Mouse (Mus musculus): ENCODE measurements at regions not wholly inside any gene's neighbourhood (a gene's known extent, or its start where the extent isn't known, plus 50 kb on each side); places are given as distances from the start of the nearest gene placed in this dataset.

DNA sequence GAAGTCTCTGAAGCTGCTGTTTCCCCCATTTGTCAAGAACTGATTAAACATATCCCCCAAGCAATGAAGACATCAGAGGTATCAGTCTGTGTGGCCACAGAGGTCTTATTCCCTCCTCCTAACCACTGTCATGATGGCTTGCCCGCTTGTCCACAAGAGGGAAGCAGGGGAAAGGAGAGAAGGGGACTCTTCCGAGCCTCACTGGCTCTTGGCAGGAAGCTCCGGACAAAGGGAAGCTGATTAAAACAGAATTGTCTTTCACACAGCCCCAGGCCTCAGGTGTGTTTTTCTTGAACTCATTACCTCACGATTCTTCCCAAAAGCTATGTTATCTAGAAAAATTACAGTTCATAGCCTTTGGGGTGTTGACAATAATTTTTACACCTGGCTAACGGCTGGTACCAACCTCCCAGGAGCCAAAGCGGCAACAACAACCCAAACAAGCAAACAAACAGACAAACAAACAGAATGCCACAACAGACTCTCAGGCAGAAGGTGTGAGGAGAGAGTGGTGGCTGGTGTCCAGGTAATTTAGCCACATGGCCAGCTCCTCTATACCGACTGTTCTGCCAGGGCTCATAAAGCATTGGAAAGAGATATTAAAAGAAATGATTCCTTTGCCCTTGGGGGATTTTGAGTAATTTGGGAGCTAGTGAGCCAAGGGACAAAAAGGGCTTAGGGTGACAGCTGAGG lies 68.9 kb upstream of the Tmem178 start:
- 47% methylated on average over 7 of the region's 7 CpGs for WGBS
- H3K27me3 ChIP-seq (replicated peaks; ENCODE audit: control insufficient read depth, insufficient read depth, low read length) = no peaks in the 10 kb centered on the region
- no peaks in the 10 kb centered on the region for H3K9me3 ChIP-seq (ENCODE audit: control insufficient read depth, low read length)
- H3K4me2 ChIP-seq (ENCODE audit: low read depth, low read length) = no peak overlapping the region
- no peaks in the 10 kb centered on the region for H3K4me1 ChIP-seq (ENCODE audit: control insufficient read depth, insufficient read depth, low read length)
- H3K4me3 ChIP-seq (ENCODE audit: low read length) = no peak overlapping the region
- no peak for ATAC-seq
- H3K36me3 ChIP-seq (ENCODE audit: control insufficient read depth, insufficient read depth, low read length) = no peaks in the 10 kb centered on the region
- no peak overlapping the region for H3K9ac ChIP-seq (ENCODE audit: low read depth, low read length)
- H3K27ac ChIP-seq (ENCODE audit: low read length) = no peak overlapping the region

DNA sequence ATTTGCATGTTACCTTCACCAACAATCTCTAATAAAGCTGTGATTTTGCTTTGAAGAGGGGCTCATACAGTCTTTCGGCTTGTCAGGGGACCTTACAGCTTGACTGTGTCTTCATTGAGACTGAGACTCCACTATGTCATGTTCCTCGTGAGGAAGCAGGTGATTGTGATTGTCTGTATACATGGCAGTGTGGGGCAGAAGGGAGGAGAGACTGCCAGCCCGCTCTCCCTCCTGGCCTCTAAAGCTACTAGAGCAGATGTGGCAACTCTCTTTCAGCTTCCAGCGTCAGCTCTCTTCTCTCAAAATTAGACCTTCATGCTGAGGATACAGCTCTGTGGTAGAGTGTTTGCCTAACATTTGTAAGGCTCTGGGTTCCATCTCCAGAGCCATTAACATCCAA lies 73.5 kb upstream of the Tmem178 start:
- H3K4me3 ChIP-seq (ENCODE audit: low read length) = no peak overlapping the region
- ATAC-seq = no peak
- H3K9ac ChIP-seq (ENCODE audit: low read depth, low read length) = no peak overlapping the region
- no peaks in the 10 kb centered on the region for H3K9me3 ChIP-seq (ENCODE audit: control insufficient read depth, low read length)
- no peak overlapping the region for H3K4me2 ChIP-seq (ENCODE audit: low read depth, low read length)
- WGBS = 75% methylated on average over 4 of the region's 4 CpGs
- no peaks in the 10 kb centered on the region for H3K27me3 ChIP-seq (replicated peaks; ENCODE audit: control insufficient read depth, insufficient read depth, low read length)
- H3K4me1 ChIP-seq (ENCODE audit: control insufficient read depth, insufficient read depth, low read length) = no peaks in the 10 kb centered on the region
- no peaks in the 10 kb centered on the region for H3K36me3 ChIP-seq (ENCODE audit: control insufficient read depth, insufficient read depth, low read length)
- H3K27ac ChIP-seq (ENCODE audit: low read length) = no peak overlapping the region

DNA sequence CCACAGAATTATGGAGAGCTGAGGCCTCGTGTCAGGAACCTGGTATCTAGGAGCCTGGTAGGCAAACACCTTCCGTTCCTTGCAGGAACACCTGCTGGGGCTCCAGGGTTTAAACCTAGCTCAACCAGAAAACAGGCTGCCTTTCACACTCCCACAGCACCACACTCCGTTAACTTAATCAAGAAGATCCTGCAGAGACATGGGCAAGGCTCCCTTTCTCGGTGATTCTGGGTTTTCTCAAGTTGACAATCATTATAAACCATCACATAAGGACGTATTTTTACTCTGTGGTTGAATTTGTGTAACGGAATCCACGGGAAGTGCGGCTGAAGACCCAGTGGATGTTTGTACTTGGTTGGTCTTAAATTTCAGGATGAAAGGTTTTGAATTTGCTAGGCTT lies 82.1 kb upstream of the Tmem178 start:
- H3K4me1 ChIP-seq (ENCODE audit: control insufficient read depth, insufficient read depth, low read length) = no peaks in the 10 kb centered on the region
- H3K27ac ChIP-seq (ENCODE audit: low read length) = no peak overlapping the region; the same call in 1 of the 2 replicates
- WGBS = 56% methylated on average over 8 of the region's 8 CpGs
- no peak overlapping the region for H3K4me3 ChIP-seq (ENCODE audit: low read length)
- ATAC-seq = no peak
- no peaks in the 10 kb centered on the region for H3K27me3 ChIP-seq (replicated peaks; ENCODE audit: control insufficient read depth, insufficient read depth, low read length)
- H3K9me3 ChIP-seq (ENCODE audit: control insufficient read depth, low read length) = no peaks in the 10 kb centered on the region
- no peaks in the 10 kb centered on the region for H3K36me3 ChIP-seq (ENCODE audit: control insufficient read depth, insufficient read depth, low read length)
- no peak overlapping the region for H3K4me2 ChIP-seq (ENCODE audit: low read depth, low read length)
- H3K9ac ChIP-seq (ENCODE audit: low read depth, low read length) = no peak overlapping the region

DNA sequence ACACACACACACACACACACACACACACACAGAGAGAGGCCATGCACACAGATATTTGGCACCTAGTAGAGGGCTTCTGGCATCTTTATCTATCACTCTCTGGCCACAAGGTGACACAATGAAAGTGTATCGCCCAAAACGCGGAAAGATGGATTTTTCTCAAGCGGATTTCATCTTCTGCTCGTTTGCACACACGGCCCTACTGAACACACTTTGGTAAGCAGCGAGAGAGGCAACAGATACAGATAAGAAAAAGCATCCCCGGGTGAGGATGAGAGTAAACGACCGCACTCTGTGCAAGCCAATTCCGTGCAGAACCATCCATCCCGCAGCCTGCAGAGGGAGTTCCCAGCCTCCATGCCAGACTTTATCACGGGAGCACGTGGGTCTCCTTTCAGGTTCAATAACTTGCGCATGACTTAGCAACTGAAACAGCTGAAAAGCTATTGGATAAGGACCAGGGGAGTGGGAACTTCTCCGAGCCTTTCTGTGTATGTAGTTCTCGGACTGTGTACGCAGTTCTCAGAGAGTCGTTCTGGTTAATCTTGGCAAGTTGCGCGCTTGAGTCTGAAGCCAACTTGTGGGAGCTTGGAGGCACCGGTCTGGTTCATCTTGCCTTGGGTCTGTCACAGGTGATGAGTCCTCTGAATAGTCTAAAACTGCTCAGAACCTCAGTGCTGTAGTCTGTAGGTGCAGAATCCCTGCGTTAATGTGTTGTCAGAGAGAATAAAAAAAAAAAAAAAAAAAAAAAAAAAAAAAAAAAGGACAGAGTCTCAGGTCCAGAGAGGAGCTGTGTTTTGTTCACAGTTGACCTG lies 97.2 kb upstream of the Tmem178 start:
- ATAC-seq = peak; percentile 55
- Histone ChIP-seq H3K4me1 (ENCODE audit: control insufficient read depth, insufficient read depth, low read length) (no peaks in the 10 kb centered on the region), H3K27ac (ENCODE audit: low read length) (no peak overlapping the region), H3K4me2 (ENCODE audit: low read depth, low read length) (peak overlapping the region; percentile 34; the same call in 1 of the 2 replicates), H3K4me3 (ENCODE audit: low read length) (no peak overlapping the region), H3K36me3 (ENCODE audit: control insufficient read depth, insufficient read depth, low read length) (no peaks in the 10 kb centered on the region), H3K9me3 (ENCODE audit: control insufficient read depth, low read length) (no peaks in the 10 kb centered on the region), H3K9ac (ENCODE audit: low read depth, low read length) (no peak overlapping the region), H3K27me3 (replicated peaks; ENCODE audit: control insufficient read depth, insufficient read depth, low read length) (no peaks in the 10 kb centered on the region)
- 62% methylated on average over 23 of the region's 23 CpGs for WGBS

DNA sequence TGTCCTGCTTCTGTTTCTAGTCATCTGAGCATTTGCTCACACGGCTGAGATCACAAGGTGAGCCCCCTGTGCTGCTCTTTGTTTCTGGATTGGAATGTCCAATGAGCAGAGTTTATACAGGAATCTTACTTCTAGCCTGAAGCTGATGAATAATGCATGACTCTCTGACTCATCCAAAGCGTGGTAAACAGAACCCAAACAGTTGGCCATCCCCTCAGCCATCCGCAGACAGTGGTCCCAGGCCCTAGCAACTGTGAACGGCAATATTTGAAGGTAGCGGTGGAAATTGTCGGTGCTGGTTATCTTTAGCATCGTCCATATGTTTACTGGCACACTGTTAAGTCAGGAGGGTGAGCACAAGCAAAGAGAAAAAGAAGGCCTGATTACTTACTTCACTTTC lies 99.1 kb upstream of the Tmem178 start:
- 74% methylated on average over 7 of the region's 7 CpGs for WGBS
- no peaks in the 10 kb centered on the region for H3K4me1 ChIP-seq (ENCODE audit: control insufficient read depth, insufficient read depth, low read length)
- no peak overlapping the region for H3K4me2 ChIP-seq (ENCODE audit: low read depth, low read length)
- H3K4me3 ChIP-seq (ENCODE audit: low read length) = no peak overlapping the region
- no peak overlapping the region for H3K27ac ChIP-seq (ENCODE audit: low read length)
- no peaks in the 10 kb centered on the region for H3K36me3 ChIP-seq (ENCODE audit: control insufficient read depth, insufficient read depth, low read length)
- H3K27me3 ChIP-seq (replicated peaks; ENCODE audit: control insufficient read depth, insufficient read depth, low read length) = no peaks in the 10 kb centered on the region
- ATAC-seq = no peak
- H3K9me3 ChIP-seq (ENCODE audit: control insufficient read depth, low read length) = no peaks in the 10 kb centered on the region
- no peak overlapping the region for H3K9ac ChIP-seq (ENCODE audit: low read depth, low read length)

DNA sequence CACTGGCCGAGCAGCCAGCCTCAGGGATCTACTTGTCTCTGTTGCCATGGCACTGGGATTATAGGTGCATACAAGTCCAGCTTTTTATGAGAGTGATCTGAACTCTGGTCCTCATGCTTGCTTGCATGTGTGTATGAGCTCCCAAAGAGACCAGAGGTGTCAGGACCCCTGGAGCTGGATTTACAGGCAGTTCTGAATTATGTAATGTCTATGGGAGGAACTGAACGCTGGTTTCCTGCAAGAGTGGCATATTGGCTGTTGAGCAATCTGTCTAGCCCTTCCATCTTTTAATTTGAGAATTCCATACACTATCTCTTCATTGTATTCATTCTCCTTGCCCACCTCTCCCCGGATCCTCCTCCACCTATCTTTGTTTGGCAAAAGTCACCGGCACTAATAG lies 102.5 kb upstream of the Tmem178 start:
- no peaks in the 10 kb centered on the region for H3K4me1 ChIP-seq (ENCODE audit: control insufficient read depth, insufficient read depth, low read length)
- H3K9me3 ChIP-seq (ENCODE audit: control insufficient read depth, low read length) = no peaks in the 10 kb centered on the region
- no peaks in the 10 kb centered on the region for H3K27me3 ChIP-seq (replicated peaks; ENCODE audit: control insufficient read depth, insufficient read depth, low read length)
- 90% methylated on average over 4 of the region's 4 CpGs for WGBS
- H3K9ac ChIP-seq (ENCODE audit: low read depth, low read length) = no peak overlapping the region
- ATAC-seq = no peak
- H3K27ac ChIP-seq (ENCODE audit: low read length) = no peak overlapping the region
- H3K36me3 ChIP-seq (ENCODE audit: control insufficient read depth, insufficient read depth, low read length) = no peaks in the 10 kb centered on the region
- no peak overlapping the region for H3K4me2 ChIP-seq (ENCODE audit: low read depth, low read length)
- H3K4me3 ChIP-seq (ENCODE audit: low read length) = no peak overlapping the region

DNA sequence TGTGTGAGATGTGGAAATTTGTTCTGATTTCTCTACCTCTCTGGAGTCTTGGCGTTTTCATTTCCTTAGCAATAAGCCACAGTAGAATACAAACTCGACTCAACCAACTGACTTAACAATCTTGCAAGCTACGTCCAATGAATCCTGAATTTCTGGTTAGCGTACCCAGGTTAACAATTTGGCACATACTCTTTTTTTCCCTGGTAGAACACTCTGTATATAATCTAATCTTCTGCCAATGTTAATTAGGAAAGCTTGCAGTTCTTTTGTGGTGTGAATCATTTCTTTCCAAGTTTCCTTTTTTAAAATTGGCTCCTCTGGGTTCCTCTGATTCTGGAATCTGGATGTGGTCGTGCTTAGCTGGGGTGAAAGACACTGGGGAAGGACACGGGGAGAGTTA lies 103.5 kb upstream of the Tmem178 start:
- H3K4me3 ChIP-seq (ENCODE audit: low read length) = no peak overlapping the region
- H3K9me3 ChIP-seq (ENCODE audit: control insufficient read depth, low read length) = no peaks in the 10 kb centered on the region
- no peak for ATAC-seq
- 86% methylated on average over 6 of the region's 6 CpGs for WGBS
- H3K4me1 ChIP-seq (ENCODE audit: control insufficient read depth, insufficient read depth, low read length) = no peaks in the 10 kb centered on the region
- no peak overlapping the region for H3K9ac ChIP-seq (ENCODE audit: low read depth, low read length)
- no peak overlapping the region for H3K27ac ChIP-seq (ENCODE audit: low read length)
- H3K27me3 ChIP-seq (replicated peaks; ENCODE audit: control insufficient read depth, insufficient read depth, low read length) = no peaks in the 10 kb centered on the region
- H3K36me3 ChIP-seq (ENCODE audit: control insufficient read depth, insufficient read depth, low read length) = no peaks in the 10 kb centered on the region
- no peak overlapping the region for H3K4me2 ChIP-seq (ENCODE audit: low read depth, low read length)

DNA sequence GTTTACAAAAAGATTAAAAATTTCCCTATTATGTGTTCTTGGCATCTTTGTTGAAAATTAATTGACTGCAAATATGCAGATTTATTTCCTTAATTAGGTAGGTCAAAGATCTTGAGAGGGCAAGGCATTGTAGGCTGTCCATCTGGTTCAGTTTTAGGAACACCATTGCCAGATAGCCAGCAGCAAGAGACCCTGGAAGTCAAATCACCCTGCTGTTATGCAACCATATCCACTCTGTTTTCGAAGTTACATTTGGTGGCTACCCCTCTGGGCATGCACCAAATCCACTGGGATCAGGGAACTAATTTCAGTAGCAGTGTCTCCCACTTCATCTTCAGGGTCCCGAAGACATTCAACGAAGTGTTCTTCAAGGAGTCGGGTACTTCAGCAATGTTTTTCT lies 104.0 kb upstream of the Tmem178 start:
- H3K27ac ChIP-seq (ENCODE audit: low read length) = no peak overlapping the region
- no peak overlapping the region for H3K4me2 ChIP-seq (ENCODE audit: low read depth, low read length)
- no peaks in the 10 kb centered on the region for H3K36me3 ChIP-seq (ENCODE audit: control insufficient read depth, insufficient read depth, low read length)
- no peaks in the 10 kb centered on the region for H3K4me1 ChIP-seq (ENCODE audit: control insufficient read depth, insufficient read depth, low read length)
- 93% methylated on average over 4 of the region's 4 CpGs for WGBS
- no peaks in the 10 kb centered on the region for H3K27me3 ChIP-seq (replicated peaks; ENCODE audit: control insufficient read depth, insufficient read depth, low read length)
- no peak for ATAC-seq
- no peaks in the 10 kb centered on the region for H3K9me3 ChIP-seq (ENCODE audit: control insufficient read depth, low read length)
- no peak overlapping the region for H3K9ac ChIP-seq (ENCODE audit: low read depth, low read length)
- H3K4me3 ChIP-seq (ENCODE audit: low read length) = no peak overlapping the region

DNA sequence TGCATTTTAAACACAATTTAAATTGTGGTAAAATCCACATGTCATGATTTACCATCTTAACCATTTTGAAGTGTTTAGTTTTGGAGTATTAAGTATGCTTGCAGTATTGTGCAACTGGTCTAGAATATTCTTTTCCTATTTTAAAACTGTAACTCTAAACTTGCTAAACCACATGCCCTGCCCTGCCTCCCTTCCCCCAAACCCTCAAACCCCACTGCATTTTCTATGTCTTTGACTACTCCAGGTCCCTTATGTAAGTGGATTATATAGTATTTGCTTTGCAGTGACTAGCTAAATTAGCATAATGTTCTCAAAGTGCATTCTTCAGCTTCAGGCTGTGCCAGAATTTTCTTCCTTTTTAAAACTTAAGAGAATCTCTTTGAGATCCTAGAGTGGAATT lies 106.4 kb upstream of the Map4k3 start:
- Histone ChIP-seq H3K9me3 (ENCODE audit: control insufficient read depth, low read length) (no peaks in the 10 kb centered on the region), H3K4me2 (ENCODE audit: low read depth, low read length) (no peak overlapping the region), H3K27me3 (replicated peaks; ENCODE audit: control insufficient read depth, insufficient read depth, low read length) (no peaks in the 10 kb centered on the region), H3K36me3 (ENCODE audit: control insufficient read depth, insufficient read depth, low read length) (no peaks in the 10 kb centered on the region), H3K4me1 (ENCODE audit: control insufficient read depth, insufficient read depth, low read length) (no peaks in the 10 kb centered on the region), H3K9ac (ENCODE audit: low read depth, low read length) (no peak overlapping the region), H3K4me3 (ENCODE audit: low read length) (no peak overlapping the region), H3K27ac (ENCODE audit: low read length) (no peak overlapping the region)
- ATAC-seq = no peak

Data from intestine, embryonic 16.5 days (tissue).